Mouse (Mus musculus): ENCODE results near the gene Plaur. TPM values are rescaled to one million over a fixed set of nuclear protein-coding genes. Genes with fewer than 3 reads are reported as not detected.

The Plaur gene
- 1.9 and 2.7 TPM in 2 replicates for polyA plus RNA-seq (2012; rRNA removed)

GRCm38 (mm10) chr7:24462388-24463319 lies at the start of gene Plaur:
Plaur (plus strand) TSS chr7:24462484.

DNA sequence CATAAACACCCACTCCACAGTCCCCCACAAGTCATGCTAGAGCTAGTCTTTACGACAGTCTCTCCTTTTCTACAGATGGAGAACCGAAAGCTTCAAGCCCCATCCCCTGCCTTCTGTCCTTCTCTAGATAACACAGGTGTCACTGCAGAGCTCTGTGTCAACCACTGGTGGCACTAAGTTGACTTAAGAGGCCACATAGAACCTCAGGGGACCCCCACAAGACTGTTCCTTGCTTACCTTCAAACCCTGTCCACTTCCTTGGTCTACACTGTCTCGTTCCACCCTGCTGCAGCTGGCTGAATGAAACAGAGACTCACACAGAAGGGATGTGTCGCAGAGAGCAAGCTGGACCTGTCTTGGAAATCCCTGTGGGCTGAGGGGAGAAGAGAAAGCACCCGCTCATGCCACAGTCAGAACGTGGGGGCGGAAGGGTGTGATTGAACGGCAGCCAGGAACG lies 10.4 kb upstream of the Plaur start, which contains the start of gene Irgc1:
Irgc1 (minus strand) TSS at position 443 of the 457 bp plus-strand sequence.

GRCm38 (mm10) chr7:24481474-24482207 lies 19.4 kb downstream of the Plaur start, which contains the start of gene Cadm4:
Cadm4 (plus strand) TSS chr7:24482023.

DNA sequence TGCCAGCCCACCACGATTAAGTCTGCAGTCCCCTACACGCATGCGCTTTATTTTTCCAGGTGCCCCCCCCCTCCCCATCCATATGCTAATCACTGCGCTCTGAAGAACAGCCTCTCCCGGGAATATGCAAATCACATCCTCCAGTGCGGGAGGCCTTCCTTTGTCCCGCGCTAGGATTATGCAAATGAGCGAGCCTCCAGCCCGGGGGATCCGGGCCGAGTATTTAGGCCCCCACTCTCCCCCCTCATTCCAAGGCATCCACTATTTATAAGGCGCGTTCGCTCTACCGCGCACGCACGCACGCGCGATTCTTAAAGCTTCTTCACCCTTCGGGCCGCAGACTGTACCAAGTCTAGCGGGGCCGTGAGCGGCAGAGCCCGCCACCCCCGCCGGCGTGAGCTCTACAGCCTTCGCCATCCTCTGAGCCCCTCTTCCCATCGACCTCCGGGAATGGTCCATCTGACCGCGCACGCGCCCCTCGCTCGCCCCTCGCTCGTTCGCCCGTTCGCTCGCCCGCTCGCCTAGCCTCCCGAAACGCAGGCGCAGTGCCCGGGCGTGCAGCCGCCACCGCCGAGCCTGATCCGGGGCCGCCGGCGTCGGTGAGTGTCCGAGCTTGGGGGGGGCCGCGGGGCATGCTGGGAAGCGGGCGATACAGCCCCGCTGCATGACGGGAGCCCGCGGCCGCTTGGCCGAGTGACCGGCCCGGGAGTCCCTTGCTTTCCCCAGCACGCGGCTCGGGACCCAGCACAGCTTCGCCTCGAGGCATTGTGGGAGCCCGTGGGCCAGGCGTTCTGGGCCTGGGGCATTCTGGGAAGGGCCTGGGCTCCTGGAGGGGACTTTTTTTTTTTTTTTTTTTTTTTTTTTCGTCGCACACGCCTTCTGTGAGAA lies 44.8 kb downstream of the Plaur start, which contains the start of gene Zfp428:
Zfp428 (plus strand) TSS at position 169 of the 888 bp plus-strand sequence.

GRCm38 (mm10) chr7:24512355-24512754 lies 50.1 kb downstream of the Plaur start, which contains the start of gene AC161166.1:
AC161166.1 (minus strand) TSS chr7:24512455.

Other genes with a start within 250 kb of the Plaur start
- 3.0 and 4.6 TPM in 2 replicates for gene Zfp109, start 224.9 kb upstream of the Plaur start, polyA plus RNA-seq (2012; rRNA removed)
- 1.5 and 3.2 TPM in 2 replicates for gene Zfp108, start 207.7 kb upstream of the Plaur start, polyA plus RNA-seq (2012; rRNA removed)
- gene Zfp93, start 192.1 kb upstream of the Plaur start, polyA plus RNA-seq (2012; rRNA removed): 4.5 and 6.8 TPM in 2 replicates
- gene Zfp61, start 161.3 kb upstream of the Plaur start, polyA plus RNA-seq (2012; rRNA removed): 46.2 and 50.8 TPM in 2 replicates
- 15.5 and 18.2 TPM in 2 replicates for gene Zfp94, start 145.8 kb upstream of the Plaur start, polyA plus RNA-seq (2012; rRNA removed)
- 0.16 and 0.25 TPM in 2 replicates for gene Tescl, start 128.5 kb upstream of the Plaur start, polyA plus RNA-seq (2012; rRNA removed)
- 0.02 TPM in 1 of 2 replicates, not detected in the other for gene Lypd5, start 113.3 kb upstream of the Plaur start, polyA plus RNA-seq (2012; rRNA removed)
- 7.4 and 11.9 TPM in 2 replicates for gene Kcnn4, start 92.2 kb upstream of the Plaur start, polyA plus RNA-seq (2012; rRNA removed)
- gene Smg9, start 62.9 kb upstream of the Plaur start, polyA plus RNA-seq (2012; rRNA removed): 39.6 and 40.1 TPM in 2 replicates
- not detected in 2 replicates for gene Irgc1, start 10.2 kb upstream of the Plaur start, polyA plus RNA-seq (2012; rRNA removed)
- 76.5 and 113 TPM in 2 replicates for gene Cadm4, start 19.5 kb downstream of the Plaur start, polyA plus RNA-seq (2012; rRNA removed)
- 87.0 and 164 TPM in 2 replicates for gene Zfp428, start 44.5 kb downstream of the Plaur start, polyA plus RNA-seq (2012; rRNA removed)
- gene AC161166.1, start 50.0 kb downstream of the Plaur start, polyA plus RNA-seq (2012; rRNA removed): not detected in 2 replicates
- 19.9 and 20.5 TPM in 2 replicates for gene Irgq, start 68.2 kb downstream of the Plaur start, polyA plus RNA-seq (2012; rRNA removed)
- gene Pinlyp, start 83.6 kb downstream of the Plaur start, polyA plus RNA-seq (2012; rRNA removed): 0.28 TPM in 1 of 2 replicates, not detected in the other
- gene Xrcc1, start 83.8 kb downstream of the Plaur start, polyA plus RNA-seq (2012; rRNA removed): 111 and 112 TPM in 2 replicates
- gene Ethe1, start 125.1 kb downstream of the Plaur start, polyA plus RNA-seq (2012; rRNA removed): 12.1 and 14.3 TPM in 2 replicates
- gene Zfp575, start 125.2 kb downstream of the Plaur start, polyA plus RNA-seq (2012; rRNA removed): 0.88 and 1.4 TPM in 2 replicates
- 0.40 and 0.60 TPM in 2 replicates for gene Phldb3, start 148.3 kb downstream of the Plaur start, polyA plus RNA-seq (2012; rRNA removed)
- 0.43 and 0.57 TPM in 2 replicates for gene Lypd3, start 174.1 kb downstream of the Plaur start, polyA plus RNA-seq (2012; rRNA removed)
- not detected in 2 replicates for gene Tex101, start 214.2 kb downstream of the Plaur start, polyA plus RNA-seq (2012; rRNA removed)
- not detected in 2 replicates for gene BC049730, start 246.8 kb downstream of the Plaur start, polyA plus RNA-seq (2012; rRNA removed)